Mouse (Mus musculus) forebrain, embryonic 16.5 days (tissue): Measurements from ENCODE around the gene Nckap5. TPM values are rescaled to one million over a fixed set of nuclear protein-coding genes. Genes with fewer than 3 reads are reported as not detected.
A peak's percentile ranks its signal among the peaks of the same experiment; 100 is the strongest.
"Not testable (repeated sequence)": the region's sequence is repeated elsewhere in the genome, so short reads cannot be mapped to it uniquely, and the experiment has no call there.

ENCODE experiments used
- ATAC-seq: fragments of 200-750 bp; cut with Nextera tagmentation; 2 replicates; pipeline ENCODE4 v1.8.0; 2017; ENCODE audit warnings: mild to moderate bottlenecking, moderate library complexity
- H3K27ac ChIP-seq: fragments of 300-500 bp; sonication (generic); 2 replicates; pipeline ENCODE4 v1.5.1; 2014; ENCODE audit warnings: low read length, control low read depth
- H3K27me3 ChIP-seq: fragments of 300-500 bp; sonication (generic); replicated peaks from 2 replicates; pipeline ENCODE4 v1.6.1; 2014; ENCODE audit warnings: low read length; ENCODE audit not compliant: control insufficient read depth, insufficient read depth
- H3K36me3 ChIP-seq: fragments of 300-500 bp; sonication (generic); 2 replicates; pipeline ENCODE4 v1.6.1; 2014; ENCODE audit not compliant: control insufficient read depth, insufficient read depth
- H3K4me1 ChIP-seq: fragments of 300-500 bp; sonication (generic); replicated peaks from 2 replicates; pipeline ENCODE4 v1.6.1; 2014; ENCODE audit warnings: low read length; ENCODE audit not compliant: control insufficient read depth, insufficient read depth
- H3K4me2 ChIP-seq: fragments of 300-500 bp; sonication (generic); 2 replicates; pipeline ENCODE4 v1.6.1; 2014; ENCODE audit warnings: mild to moderate bottlenecking, low read length, control low read depth
- H3K4me3 ChIP-seq: fragments of 300-500 bp; sonication (generic); replicated peaks from 2 replicates; pipeline ENCODE4 v1.5.1; 2014; ENCODE audit warnings: mild to moderate bottlenecking, low read length, control low read depth
- H3K9ac ChIP-seq: fragments of 300-500 bp; sonication (generic); replicated peaks from 2 replicates; pipeline ENCODE4 v1.6.1; 2014; ENCODE audit warnings: low read depth, low read length, control low read depth
- H3K9me3 ChIP-seq: fragments of 300-500 bp; sonication (generic); 2 replicates; pipeline ENCODE4 v1.6.1; 2016; ENCODE audit warnings: low read length; ENCODE audit not compliant: control insufficient read depth
- WGBS: fragments of 180-500 bp; shearing (Covaris S2); extraction: QIAGEN DNeasy Blood & Tissue Kit; methylation state at CpG from one replicate; pipeline ENCODE4 v1.1.7; 2014; 5-methylcytosine and 5-hydroxymethylcytosine counted together
- polyA plus RNA-seq: library from polyadenylated mRNA; unstranded; fragments of >200 nt; fragmentation: Nextera tagmentation; extraction: Ambion mirVana; gene quantifications from 2 replicates; pipeline ENCODE4 v1.2.1, GENCODE M21; 2015

Nckap5 gene
- polyA plus RNA-seq, 1 experiment from 2014 or later = 27.2 TPM

- no peak for ATAC-seq
- 91% methylated on average over 8 of the region's 8 CpGs for WGBS
- H3K9me3 ChIP-seq = no peaks in the 10 kb centered on the region
- no peak overlapping the region for H3K4me3 ChIP-seq
- H3K27ac ChIP-seq = no peak overlapping the region
- peaks cover 4% of the 10 kb centered on the region; the same call in 1 of the 2 replicates for H3K4me1 ChIP-seq
- no peaks in the 10 kb centered on the region for H3K27me3 ChIP-seq
- no peak overlapping the region for H3K4me2 ChIP-seq
- peaks cover 8% of the 10 kb centered on the region; the same call in 1 of the 2 replicates for H3K36me3 ChIP-seq
- no peak overlapping the region for H3K9ac ChIP-seq
These were observed 803.1 kb downstream of the Nckap5 start for GRCm38 (mm10) chr1:126027536-126027935.

DNA sequence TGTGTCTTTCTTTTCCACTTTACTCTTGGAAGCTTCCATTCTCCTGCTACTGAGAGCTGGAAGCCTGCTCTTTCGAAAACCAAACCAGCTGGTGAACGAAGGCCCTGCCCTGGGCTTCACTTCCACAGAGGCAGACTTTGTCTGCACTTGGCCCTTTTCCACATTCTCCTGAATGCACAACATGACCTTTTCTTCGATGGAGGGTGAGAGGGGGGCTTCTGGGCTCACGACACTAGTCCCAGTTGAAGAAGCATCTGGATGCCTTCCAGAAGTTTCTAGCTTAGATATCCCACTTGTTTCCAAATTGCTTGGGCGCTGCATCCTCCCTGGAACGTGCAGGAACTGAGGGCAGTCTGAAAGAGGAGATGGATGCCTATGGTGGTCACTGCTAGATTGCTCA is 806.1 kb downstream of the Nckap5 start:
- Histone ChIP-seq H3K9ac (no peak overlapping the region), H3K4me2 (no peak overlapping the region), H3K4me1 (peaks cover 4% of the 10 kb centered on the region; the same call in 1 of the 2 replicates), H3K36me3 (peaks cover 8% of the 10 kb centered on the region; the same call in 1 of the 2 replicates), H3K9me3 (no peaks in the 10 kb centered on the region), H3K27ac (no peak overlapping the region), H3K4me3 (no peak overlapping the region), H3K27me3 (no peaks in the 10 kb centered on the region)
- ATAC-seq = peak; percentile 59
- WGBS = 38% methylated on average over 6 of the region's 6 CpGs

- H3K27ac ChIP-seq = no peak overlapping the region
- ATAC-seq = no peak
- WGBS = 79% methylated on average over 10 of the region's 10 CpGs
These were observed 807.6 kb downstream of the Nckap5 start for GRCm38 (mm10) chr1:126022959-126023358.

GRCm38 (mm10) chr1:126018654-126019053 is 811.9 kb downstream of the Nckap5 start:
- H3K4me3 ChIP-seq, H3K27ac ChIP-seq, H3K4me2 ChIP-seq, H3K4me1 ChIP-seq, H3K9ac ChIP-seq, ATAC-seq, H3K9me3 ChIP-seq, H3K27me3 ChIP-seq, H3K36me3 ChIP-seq: not testable (repeated sequence)
- 80% methylated on average over 6 of the region's 6 CpGs for WGBS

More at GRCm38 (mm10) chr1:126022959-126023358, 807.6 kb downstream of the Nckap5 start:
- Histone ChIP-seq H3K27me3 (no peaks in the 10 kb centered on the region), H3K4me3 (no peak overlapping the region), H3K4me2 (no peak overlapping the region), H3K4me1 (peaks cover 4% of the 10 kb centered on the region; the same call in 1 of the 2 replicates), H3K9ac (no peak overlapping the region), H3K36me3 (peaks cover 8% of the 10 kb centered on the region; the same call in 1 of the 2 replicates), H3K9me3 (no peaks in the 10 kb centered on the region)

GRCm38 (mm10) chr1:126011661-126012091 is 818.9 kb downstream of the Nckap5 start:
- H3K36me3 ChIP-seq = no peaks in the 10 kb centered on the region
- H3K4me3 ChIP-seq = no peak overlapping the region
- no peaks in the 10 kb centered on the region for H3K9me3 ChIP-seq
- no peak overlapping the region for H3K27ac ChIP-seq
- H3K27me3 ChIP-seq = no peaks in the 10 kb centered on the region
- ATAC-seq = peak; percentile 81
- no peaks in the 10 kb centered on the region for H3K4me1 ChIP-seq
- H3K4me2 ChIP-seq = no peak overlapping the region
- 18% methylated on average over 5 of the region's 5 CpGs for WGBS
- H3K9ac ChIP-seq = no peak overlapping the region

DNA sequence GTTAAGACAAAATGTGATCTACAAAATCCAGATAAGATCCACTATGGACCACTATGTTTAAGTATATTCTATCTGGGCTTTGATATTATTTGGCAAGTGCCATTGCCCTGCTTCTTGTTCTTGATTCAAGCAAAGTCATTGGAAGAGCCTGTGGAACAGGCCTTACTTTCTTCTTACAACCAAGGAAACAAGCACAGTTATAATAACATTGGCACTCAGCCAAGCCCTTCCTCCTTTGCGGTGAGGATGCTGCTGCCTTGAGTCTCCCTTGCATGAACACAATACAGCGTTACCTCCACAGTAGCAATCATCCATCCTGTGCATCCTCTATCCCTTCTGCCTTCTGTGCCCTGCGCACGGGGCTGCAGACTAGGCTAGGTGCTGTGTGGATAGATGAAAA is 823.0 kb downstream of the Nckap5 start:
- H3K4me1 ChIP-seq = no peaks in the 10 kb centered on the region
- WGBS = 66% methylated on average over 4 of the region's 4 CpGs
- H3K9ac ChIP-seq = no peak overlapping the region
- no peaks in the 10 kb centered on the region for H3K9me3 ChIP-seq
- H3K27ac ChIP-seq = no peak overlapping the region
- no peak overlapping the region for H3K4me2 ChIP-seq
- ATAC-seq = no peak
- H3K36me3 ChIP-seq = peaks cover 5% of the 10 kb centered on the region; the same call in 1 of the 2 replicates
- H3K4me3 ChIP-seq = no peak overlapping the region
- H3K27me3 ChIP-seq = no peaks in the 10 kb centered on the region

GRCm38 (mm10) chr1:126005672-126006071 is 824.9 kb downstream of the Nckap5 start:
- H3K4me1 ChIP-seq = no peaks in the 10 kb centered on the region
- no peak overlapping the region for H3K4me3 ChIP-seq
- no peak for ATAC-seq
- 81% methylated on average over 5 of the region's 5 CpGs for WGBS
- no peak overlapping the region for H3K4me2 ChIP-seq
- no peak overlapping the region for H3K9ac ChIP-seq
- H3K27ac ChIP-seq = no peak overlapping the region
- no peaks in the 10 kb centered on the region for H3K27me3 ChIP-seq
- no peaks in the 10 kb centered on the region for H3K9me3 ChIP-seq
- peaks cover 5% of the 10 kb centered on the region; the same call in 1 of the 2 replicates for H3K36me3 ChIP-seq

- H3K4me3 ChIP-seq = no peak overlapping the region
- WGBS = 69% methylated on average over 3 of the region's 3 CpGs
- no peaks in the 10 kb centered on the region for H3K27me3 ChIP-seq
- peak; percentile 40; the same call in 1 of the 2 replicates for ATAC-seq
- no peak overlapping the region for H3K9ac ChIP-seq
- no peaks in the 10 kb centered on the region for H3K9me3 ChIP-seq
- no peak overlapping the region for H3K27ac ChIP-seq
- H3K4me2 ChIP-seq = no peak overlapping the region
- H3K36me3 ChIP-seq = no peaks in the 10 kb centered on the region
- H3K4me1 ChIP-seq = no peaks in the 10 kb centered on the region
These were observed 834.1 kb downstream of the Nckap5 start for GRCm38 (mm10) chr1:125996540-125996939.

- Histone ChIP-seq H3K4me1 (0 out of 2 replicates have a peak, but pooled peaks cover 2% of the 10 kb centered on the region), H3K27me3 (no peaks in the 10 kb centered on the region), H3K36me3 (no peaks in the 10 kb centered on the region), H3K4me3 (no peak overlapping the region), H3K27ac (no peak overlapping the region), H3K9me3 (no peaks in the 10 kb centered on the region), H3K4me2 (no peak overlapping the region), H3K9ac (no peak overlapping the region)
- ATAC-seq = 0 out of 2 replicates have a peak, but pooled peaks have one; percentile 47
- WGBS = 59% methylated on average over 3 of the region's 3 CpGs
These were observed 842.8 kb downstream of the Nckap5 start for GRCm38 (mm10) chr1:125987803-125988202.

GRCm38 (mm10) chr1:125984570-125984969 is 846.0 kb downstream of the Nckap5 start:
- H3K4me1 ChIP-seq = 0 out of 2 replicates have a peak, but pooled peaks cover 4% of the 10 kb centered on the region
- 63% methylated on average over 2 of the region's 2 CpGs for WGBS
- no peak overlapping the region for H3K27ac ChIP-seq
- H3K36me3 ChIP-seq = no peaks in the 10 kb centered on the region
- no peak overlapping the region for H3K4me3 ChIP-seq
- H3K4me2 ChIP-seq = no peak overlapping the region
- ATAC-seq = no peak
- H3K9me3 ChIP-seq = no peaks in the 10 kb centered on the region
- no peak overlapping the region for H3K9ac ChIP-seq
- no peaks in the 10 kb centered on the region for H3K27me3 ChIP-seq
